Mouse (Mus musculus) MEL (cell line): Measurements from ENCODE around the gene 2310003L06Rik.

ENCODE experiments used
- CHD1 ChIP-seq: IDR thresholded peaks from 2 replicates; pipeline ENCODE4 v1.6.1; 2012; ENCODE audit warnings: low read depth, mild to moderate bottlenecking, inconsistent platforms, low read length, improper control_type of control experiment
- CTCF ChIP-seq, 3 experiments: IDR thresholded peaks in 2 of 3; conservative IDR thresholded peaks in 1 of 3; 2 replicates each; pipeline ENCODE4 v1.5.1; 2011 to 2012; ENCODE audit warnings: low read length in 3 of 3, low read depth in 2 of 3, mild to moderate bottlenecking in 2 of 3, improper control_type of control experiment in 1 of 3, inconsistent platforms in 1 of 3, mixed read lengths in 1 of 3, moderate library complexity in 1 of 3; ENCODE audit not compliant: control insufficient read depth in 1 of 3, insufficient read depth in 1 of 3, poor library complexity in 1 of 3, severe bottlenecking in 1 of 3
- ELF1 ChIP-seq: IDR thresholded peaks from 2 replicates; pipeline ENCODE4 v1.6.1; 2014; ENCODE audit warnings: low read depth, mild to moderate bottlenecking, inconsistent platforms, low read length, improper control_type of control experiment, moderate library complexity
- EP300 ChIP-seq, 2 experiments: IDR thresholded peaks; 2 replicates each; pipeline ENCODE4 v1.6.1; 2011; ENCODE audit warnings: improper control_type of control experiment in 2 of 2, low read length in 2 of 2, low read depth in 1 of 2, mild to moderate bottlenecking in 1 of 2
- ETS1 ChIP-seq: IDR thresholded peaks from 2 replicates; pipeline ENCODE4 v1.6.1; 2012; ENCODE audit warnings: low read depth, mild to moderate bottlenecking, inconsistent platforms, low read length, improper control_type of control experiment, moderate library complexity
- JUND ChIP-seq: IDR thresholded peaks from 2 replicates; pipeline ENCODE4 v1.6.1; 2011; ENCODE audit warnings: low read depth, mild to moderate bottlenecking, improper control_type of control experiment, low read length
- MAZ ChIP-seq: IDR thresholded peaks from 2 replicates; pipeline ENCODE4 v1.6.1; 2012; ENCODE audit warnings: low read depth, mild to moderate bottlenecking, inconsistent platforms, low read length, improper control_type of control experiment
- MEF2A ChIP-seq: IDR thresholded peaks from 2 replicates; pipeline ENCODE4 v1.6.1; 2014; ENCODE audit warnings: low read depth, mild to moderate bottlenecking, inconsistent platforms, low read length, improper control_type of control experiment; ENCODE audit not compliant: poor library complexity, insufficient replicate concordance, severe bottlenecking; ENCODE audit errors: extremely low read depth
- POLR2A ChIP-seq, 2 experiments: IDR thresholded peaks; 2 replicates each; pipeline ENCODE4 v1.6.1; 2011 to 2012; ENCODE audit warnings: low read length in 2 of 2, mild to moderate bottlenecking in 2 of 2, control low read depth in 1 of 2, improper control_type of control experiment in 1 of 2, low read depth in 1 of 2, moderate library complexity in 1 of 2; ENCODE audit not compliant: control insufficient read depth in 1 of 2, insufficient read depth in 1 of 2, poor library complexity in 1 of 2
- TBP ChIP-seq: IDR thresholded peaks from 2 replicates; pipeline ENCODE4 v1.8.0; 2011; ENCODE audit warnings: low read depth, low read length, improper control_type of control experiment
- UBTF ChIP-seq: IDR thresholded peaks from 2 replicates; pipeline ENCODE4 v1.6.1; 2012; ENCODE audit warnings: low read depth, mild to moderate bottlenecking, inconsistent platforms, low read length, improper control_type of control experiment, moderate library complexity, borderline replicate concordance; ENCODE audit not compliant: insufficient read depth

DNA sequence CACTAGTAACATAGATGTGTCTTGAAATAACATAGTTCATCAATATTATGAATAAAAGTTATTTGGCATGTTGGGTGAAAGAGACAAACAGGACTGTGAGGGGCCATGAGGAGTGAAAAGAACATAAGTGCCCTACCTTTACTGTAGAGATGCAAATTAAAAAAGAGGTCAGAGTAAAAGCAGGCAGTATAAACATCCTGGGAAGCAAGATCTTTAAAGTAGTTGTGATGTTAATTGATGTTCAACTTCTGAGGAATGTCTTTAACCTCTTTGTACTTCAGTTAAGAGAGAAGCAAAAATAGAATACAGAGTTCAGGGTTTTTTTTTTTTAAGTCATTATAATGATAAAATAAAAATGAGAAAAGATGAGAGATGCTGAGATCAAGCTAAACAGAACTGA lies 36.0 kb downstream of the 2310003L06Rik start:
- TF ChIP-seq EP300 (IDR thresholded peaks at IDR 0.05; ENCODE audit: low read depth in 1 of 2, low read length in 2 of 2) = no peak
- no peak for TF ChIP-seq ETS1
- no peak for TF ChIP-seq JUND
- no peak for TF ChIP-seq POLR2A (IDR thresholded peaks at IDR 0.05; ENCODE audit: control insufficient read depth in 1 of 2, insufficient read depth in 1 of 2, low read depth in 1 of 2, low read length in 2 of 2, poor library complexity in 1 of 2)
- no peak for TF ChIP-seq MAZ
- TF ChIP-seq CTCF (IDR thresholded peaks at IDR 0.05 in 2 of 3, conservative IDR thresholded peaks at IDR 0.05 in 1 of 3; ENCODE audit: control insufficient read depth in 1 of 3, insufficient read depth in 1 of 3, low read depth in 2 of 3, low read length in 3 of 3, poor library complexity in 1 of 3, severe bottlenecking in 1 of 3) = no peak
- no peak for TF ChIP-seq MEF2A
- TF ChIP-seq ELF1 = no peak
- no peak for TF ChIP-seq UBTF
- TF ChIP-seq CHD1 = no peak
- no peak for TF ChIP-seq TBP
